Mouse (Mus musculus): ENCODE results near the gene Klhdc3. TPM values are rescaled to one million over a fixed set of nuclear protein-coding genes. Genes with fewer than 3 reads are reported as not detected.

The Klhdc3 gene
- polyA plus RNA-seq, 1 experiment: 78.1 TPM

GRCm38 (mm10) chr17:46669911-46670310 is 10.8 kb downstream of the Klhdc3 start:
- DNase-seq: no peak
- WGBS: 96% methylated on average over 10 of the region's 10 CpGs
- no peak for TF ChIP-seq CTCF (IDR thresholded peaks at IDR 0.05; ENCODE audit: insufficient read depth, low read length)
- no peak for TF ChIP-seq POLR2A (IDR thresholded peaks at IDR 0.05; ENCODE audit: borderline replicate concordance, extremely low read depth, low read depth, low read length)
- Histone ChIP-seq H3K4me3 (replicated peaks; ENCODE audit: extremely low read depth, low read depth, low read length) (no peak overlapping the region), H3K4me1 (ENCODE audit: control insufficient read depth, insufficient read depth, low read length) (peaks cover 2% of the 10 kb centered on the region)

- 85% methylated on average over 16 of the region's 16 CpGs for WGBS
- no peak for DNase-seq
- Histone ChIP-seq H3K4me1 (ENCODE audit: control insufficient read depth, insufficient read depth, low read length) (no peaks in the 10 kb centered on the region), H3K4me3 (replicated peaks; ENCODE audit: extremely low read depth, low read depth, low read length) (no peak overlapping the region)
- TF ChIP-seq CTCF (IDR thresholded peaks at IDR 0.05; ENCODE audit: insufficient read depth, low read length) (no peak), POLR2A (IDR thresholded peaks at IDR 0.05; ENCODE audit: borderline replicate concordance, extremely low read depth, low read depth, low read length) (no peak)
Observed at GRCm38 (mm10) chr17:46667712-46668111, 13.0 kb downstream of the Klhdc3 start.

GRCm38 (mm10) chr17:46662730-46663129 is 18.0 kb downstream of the Klhdc3 start:
- WGBS: 83% methylated on average over 5 of the region's 5 CpGs
- TF ChIP-seq POLR2A (IDR thresholded peaks at IDR 0.05; ENCODE audit: borderline replicate concordance, extremely low read depth, low read depth, low read length) (no peak), CTCF (IDR thresholded peaks at IDR 0.05; ENCODE audit: insufficient read depth, low read length) (no peak)

GRCm38 (mm10) chr17:46661981-46662380 is 18.7 kb downstream of the Klhdc3 start:
- no peak for DNase-seq
- no peak for TF ChIP-seq POLR2A (IDR thresholded peaks at IDR 0.05; ENCODE audit: borderline replicate concordance, extremely low read depth, low read depth, low read length)
- TF ChIP-seq CTCF (IDR thresholded peaks at IDR 0.05; ENCODE audit: insufficient read depth, low read length): no peak
- 83% methylated on average over 12 of the region's 12 CpGs for WGBS
- Histone ChIP-seq H3K4me3 (replicated peaks; ENCODE audit: extremely low read depth, low read depth, low read length) (no peak overlapping the region), H3K4me1 (ENCODE audit: control insufficient read depth, insufficient read depth, low read length) (no peaks in the 10 kb centered on the region)

More at GRCm38 (mm10) chr17:46662730-46663129, 18.0 kb downstream of the Klhdc3 start:
- no peaks in the 10 kb centered on the region for H3K4me1 ChIP-seq (ENCODE audit: control insufficient read depth, insufficient read depth, low read length)
- no peak for DNase-seq
- no peak overlapping the region for H3K4me3 ChIP-seq (replicated peaks; ENCODE audit: extremely low read depth, low read depth, low read length)

GRCm38 (mm10) chr17:46661351-46661750 is 19.4 kb downstream of the Klhdc3 start:
- WGBS: 92% methylated on average over 9 of the region's 9 CpGs
- H3K4me1 ChIP-seq (ENCODE audit: control insufficient read depth, insufficient read depth, low read length): no peaks in the 10 kb centered on the region
- no peak overlapping the region for H3K4me3 ChIP-seq (replicated peaks; ENCODE audit: extremely low read depth, low read depth, low read length)
- no peak for TF ChIP-seq POLR2A (IDR thresholded peaks at IDR 0.05; ENCODE audit: borderline replicate concordance, extremely low read depth, low read depth, low read length)
- no peak for TF ChIP-seq CTCF (IDR thresholded peaks at IDR 0.05; ENCODE audit: insufficient read depth, low read length)
- no peak for DNase-seq

- TF ChIP-seq CTCF (IDR thresholded peaks at IDR 0.05; ENCODE audit: insufficient read depth, low read length) (no peak), POLR2A (IDR thresholded peaks at IDR 0.05; ENCODE audit: borderline replicate concordance, extremely low read depth, low read depth, low read length) (no peak)
- DNase-seq: no peak
- Histone ChIP-seq H3K4me1 (ENCODE audit: control insufficient read depth, insufficient read depth, low read length) (peaks cover 10% of the 10 kb centered on the region), H3K4me3 (replicated peaks; ENCODE audit: extremely low read depth, low read depth, low read length) (no peak overlapping the region)
- 61% methylated on average over 6 of the region's 6 CpGs for WGBS
Observed at GRCm38 (mm10) chr17:46656054-46656453, 24.7 kb downstream of the Klhdc3 start.

GRCm38 (mm10) chr17:46651755-46652547 is 28.8 kb downstream of the Klhdc3 start:
- WGBS: 54% methylated on average over 20 of the region's 20 CpGs
- TF ChIP-seq CTCF (IDR thresholded peaks at IDR 0.05; ENCODE audit: insufficient read depth, low read length) (no peak), POLR2A (IDR thresholded peaks at IDR 0.05; ENCODE audit: borderline replicate concordance, extremely low read depth, low read depth, low read length) (no peak)
- no peak overlapping the region for H3K4me3 ChIP-seq (replicated peaks; ENCODE audit: extremely low read depth, low read depth, low read length)
- peaks cover 16% of the 10 kb centered on the region for H3K4me1 ChIP-seq (ENCODE audit: control insufficient read depth, insufficient read depth, low read length)
- no peak for DNase-seq

- DNase-seq: no peak
- no peak for TF ChIP-seq CTCF (IDR thresholded peaks at IDR 0.05; ENCODE audit: insufficient read depth, low read length)
- TF ChIP-seq POLR2A (IDR thresholded peaks at IDR 0.05; ENCODE audit: borderline replicate concordance, extremely low read depth, low read depth, low read length): no peak
- Histone ChIP-seq H3K4me3 (replicated peaks; ENCODE audit: extremely low read depth, low read depth, low read length) (peak overlapping the region; percentile 83), H3K4me1 (ENCODE audit: control insufficient read depth, insufficient read depth, low read length) (peaks cover 19% of the 10 kb centered on the region)
- 60% methylated on average over 17 of the region's 17 CpGs for WGBS
Observed at GRCm38 (mm10) chr17:46651292-46651691, 29.4 kb downstream of the Klhdc3 start.

GRCm38 (mm10) chr17:46650232-46651031 is 30.3 kb downstream of the Klhdc3 start, which contains the start of gene Cul7:
TSS of gene Cul7 (plus strand) at chr17:46650337.
- under 1% methylated on average over 58 of the region's 58 CpGs for WGBS
- peak; percentile 84 for DNase-seq
- Histone ChIP-seq H3K4me3 (replicated peaks; ENCODE audit: extremely low read depth, low read depth, low read length) (peak within 1 kb of the TSS; percentile 83), H3K4me1 (ENCODE audit: control insufficient read depth, insufficient read depth, low read length) (peaks cover 19% of the 10 kb centered on the region)
- TF ChIP-seq POLR2A (IDR thresholded peaks at IDR 0.05; ENCODE audit: borderline replicate concordance, extremely low read depth, low read depth, low read length): peak; percentile 69; the same call in 1 of the 2 replicates
- TF ChIP-seq CTCF (IDR thresholded peaks at IDR 0.05; ENCODE audit: insufficient read depth, low read length): no peak
